Mouse (Mus musculus): Measurements from ENCODE around the gene Gm6525.

DNA sequence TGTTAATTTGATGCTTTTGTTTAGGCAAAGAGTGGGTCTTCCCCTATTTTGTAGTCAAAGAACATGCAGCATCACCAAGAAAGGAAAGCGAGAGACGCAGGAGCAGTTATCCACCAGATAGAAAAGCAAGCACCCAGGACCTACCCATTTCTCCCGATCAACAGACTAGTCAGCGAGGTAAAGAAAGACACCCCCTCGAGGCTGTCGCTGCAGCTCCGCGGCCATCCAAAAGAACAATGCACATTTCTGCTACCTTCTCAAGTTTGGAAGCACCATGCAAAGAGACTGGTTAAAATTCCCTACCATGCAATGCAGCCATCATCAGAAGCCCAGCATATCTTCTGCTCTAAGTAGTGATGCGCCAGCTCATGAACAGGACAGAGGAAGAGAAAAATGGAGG is 46.4 kb downstream of the Gm6525 start:
- no peak for TF ChIP-seq GATA1 (IDR thresholded peaks at IDR 0.05; ENCODE audit: borderline replicate concordance, low read length)
- no peak for TF ChIP-seq FLI1 (IDR thresholded peaks at IDR 0.05; ENCODE audit: low read length)
